Mouse (Mus musculus): ENCODE data around the gene Myo16. TPM values are rescaled to one million over a fixed set of nuclear protein-coding genes. Genes with fewer than 3 reads are reported as not detected.

Myo16 gene
- polyA plus RNA-seq, 1 experiment = not detected

GRCm38 (mm10) chr8:10307345-10307744, 153.6 kb downstream of the Myo16 start:
- H3K27ac ChIP-seq (ENCODE audit: insufficient read depth, low read length) = no peak overlapping the region
- no peak overlapping the region for H3K9ac ChIP-seq (ENCODE audit: low read depth, poor library complexity, severe bottlenecking)
- 0 out of 2 replicates have a peak, but pooled peaks cover 2% of the 10 kb centered on the region for H3K9me3 ChIP-seq (replicated peaks; ENCODE audit: control insufficient read depth, insufficient read depth, low read length, poor library complexity, severe bottlenecking)
- no peaks in the 10 kb centered on the region for H3K4me1 ChIP-seq (ENCODE audit: control insufficient read depth, insufficient read depth, low read length)
- no peaks in the 10 kb centered on the region for H3K27me3 ChIP-seq (ENCODE audit: control insufficient read depth, insufficient read depth, low read length, poor library complexity, severe bottlenecking)
- H3K4me3 ChIP-seq (ENCODE audit: low read depth, low read length) = no peak overlapping the region
- TF ChIP-seq POLR2A (IDR thresholded peaks at IDR 0.05; ENCODE audit: insufficient read depth, low read length) = no peak
- TF ChIP-seq CTCF (IDR thresholded peaks at IDR 0.05; ENCODE audit: low read depth, low read length) = no peak
- no peak for TF ChIP-seq EP300 (IDR thresholded peaks at IDR 0.05; ENCODE audit: insufficient read depth, low read depth, low read length)
- no peaks in the 10 kb centered on the region for H3K36me3 ChIP-seq (ENCODE audit: control insufficient read depth, insufficient read depth, low read length, poor library complexity, severe bottlenecking)

- Histone ChIP-seq H3K9me3 (replicated peaks; ENCODE audit: control insufficient read depth, insufficient read depth, low read length, poor library complexity, severe bottlenecking) (0 out of 2 replicates have a peak, but pooled peaks cover 2% of the 10 kb centered on the region), H3K27me3 (ENCODE audit: control insufficient read depth, insufficient read depth, low read length, poor library complexity, severe bottlenecking) (no peaks in the 10 kb centered on the region), H3K27ac (ENCODE audit: insufficient read depth, low read length) (no peak overlapping the region), H3K4me3 (ENCODE audit: low read depth, low read length) (no peak overlapping the region), H3K9ac (ENCODE audit: low read depth, poor library complexity, severe bottlenecking) (no peak overlapping the region), H3K4me1 (ENCODE audit: control insufficient read depth, insufficient read depth, low read length) (no peaks in the 10 kb centered on the region), H3K36me3 (ENCODE audit: control insufficient read depth, insufficient read depth, low read length, poor library complexity, severe bottlenecking) (no peaks in the 10 kb centered on the region)
- TF ChIP-seq POLR2A (IDR thresholded peaks at IDR 0.05; ENCODE audit: insufficient read depth, low read length) (no peak), EP300 (IDR thresholded peaks at IDR 0.05; ENCODE audit: insufficient read depth, low read depth, low read length) (no peak), CTCF (IDR thresholded peaks at IDR 0.05; ENCODE audit: low read depth, low read length) (no peak)
Measured at GRCm38 (mm10) chr8:10307770-10308476, 154.2 kb downstream of the Myo16 start.

DNA sequence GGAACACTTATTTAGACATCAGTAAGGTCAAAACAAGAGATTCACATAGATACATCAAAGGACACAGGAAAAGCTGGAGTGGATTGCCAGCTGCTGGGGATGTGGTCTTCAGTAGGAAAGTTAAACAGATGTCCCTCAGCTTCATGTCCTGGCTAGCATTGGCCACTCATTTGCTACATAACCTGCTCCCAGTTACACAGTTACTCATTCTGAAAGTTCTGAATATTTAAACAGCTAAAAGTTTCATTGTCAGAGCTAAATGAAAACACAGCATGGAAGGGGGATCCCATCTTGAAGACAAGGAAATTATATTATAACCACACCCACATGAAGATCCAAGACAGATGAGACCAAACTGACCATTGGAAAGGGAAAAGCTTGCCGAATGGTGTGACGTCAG, 156.8 kb downstream of the Myo16 start:
- Histone ChIP-seq H3K4me3 (ENCODE audit: low read depth, low read length) (no peak overlapping the region), H3K27me3 (ENCODE audit: control insufficient read depth, insufficient read depth, low read length, poor library complexity, severe bottlenecking) (no peaks in the 10 kb centered on the region), H3K36me3 (ENCODE audit: control insufficient read depth, insufficient read depth, low read length, poor library complexity, severe bottlenecking) (no peaks in the 10 kb centered on the region), H3K9ac (ENCODE audit: low read depth, poor library complexity, severe bottlenecking) (no peak overlapping the region), H3K4me1 (ENCODE audit: control insufficient read depth, insufficient read depth, low read length) (no peaks in the 10 kb centered on the region), H3K9me3 (replicated peaks; ENCODE audit: control insufficient read depth, insufficient read depth, low read length, poor library complexity, severe bottlenecking) (no peaks in the 10 kb centered on the region), H3K27ac (ENCODE audit: insufficient read depth, low read length) (no peak overlapping the region)
- TF ChIP-seq CTCF (IDR thresholded peaks at IDR 0.05; ENCODE audit: low read depth, low read length) (no peak), EP300 (IDR thresholded peaks at IDR 0.05; ENCODE audit: insufficient read depth, low read depth, low read length) (no peak), POLR2A (IDR thresholded peaks at IDR 0.05; ENCODE audit: insufficient read depth, low read length) (no peak)

- Histone ChIP-seq H3K27ac (ENCODE audit: insufficient read depth, low read length) (no peak overlapping the region), H3K36me3 (ENCODE audit: control insufficient read depth, insufficient read depth, low read length, poor library complexity, severe bottlenecking) (no peaks in the 10 kb centered on the region), H3K9me3 (replicated peaks; ENCODE audit: control insufficient read depth, insufficient read depth, low read length, poor library complexity, severe bottlenecking) (no peaks in the 10 kb centered on the region), H3K27me3 (ENCODE audit: control insufficient read depth, insufficient read depth, low read length, poor library complexity, severe bottlenecking) (no peaks in the 10 kb centered on the region), H3K4me3 (ENCODE audit: low read depth, low read length) (no peak overlapping the region), H3K4me1 (ENCODE audit: control insufficient read depth, insufficient read depth, low read length) (no peaks in the 10 kb centered on the region), H3K9ac (ENCODE audit: low read depth, poor library complexity, severe bottlenecking) (no peak overlapping the region)
- TF ChIP-seq POLR2A (IDR thresholded peaks at IDR 0.05; ENCODE audit: insufficient read depth, low read length) (no peak), CTCF (IDR thresholded peaks at IDR 0.05; ENCODE audit: low read depth, low read length) (no peak), EP300 (IDR thresholded peaks at IDR 0.05; ENCODE audit: insufficient read depth, low read depth, low read length) (no peak)
Measured at GRCm38 (mm10) chr8:10312316-10312715, 158.6 kb downstream of the Myo16 start.

DNA sequence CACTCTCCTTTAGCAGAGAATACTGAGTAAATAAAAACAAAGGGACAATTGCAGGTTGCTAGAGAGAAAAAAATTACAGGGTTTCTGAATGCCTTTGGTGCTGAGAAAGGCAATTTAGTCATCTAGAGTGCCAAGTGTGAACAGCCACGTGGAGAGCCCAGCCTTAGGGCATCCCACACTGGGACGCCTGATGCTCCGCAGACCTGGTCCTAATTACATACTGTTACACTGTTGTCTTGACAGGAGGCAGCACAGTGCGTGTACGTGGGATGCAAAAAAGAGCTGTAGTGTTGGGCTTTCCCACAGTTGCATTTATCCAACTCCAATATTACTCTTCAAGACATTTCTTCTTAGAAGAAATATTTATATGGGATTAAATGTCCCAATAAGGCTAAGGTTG, 162.5 kb downstream of the Myo16 start:
- H3K4me1 ChIP-seq (ENCODE audit: control insufficient read depth, insufficient read depth, low read length) = no peaks in the 10 kb centered on the region
- no peak overlapping the region for H3K9ac ChIP-seq (ENCODE audit: low read depth, poor library complexity, severe bottlenecking)
- no peaks in the 10 kb centered on the region for H3K27me3 ChIP-seq (ENCODE audit: control insufficient read depth, insufficient read depth, low read length, poor library complexity, severe bottlenecking)
- TF ChIP-seq EP300 (IDR thresholded peaks at IDR 0.05; ENCODE audit: insufficient read depth, low read depth, low read length) (no peak), POLR2A (IDR thresholded peaks at IDR 0.05; ENCODE audit: insufficient read depth, low read length) (no peak), CTCF (IDR thresholded peaks at IDR 0.05; ENCODE audit: low read depth, low read length) (no peak)
- H3K36me3 ChIP-seq (ENCODE audit: control insufficient read depth, insufficient read depth, low read length, poor library complexity, severe bottlenecking) = no peaks in the 10 kb centered on the region
- H3K4me3 ChIP-seq (ENCODE audit: low read depth, low read length) = no peak overlapping the region
- H3K27ac ChIP-seq (ENCODE audit: insufficient read depth, low read length) = no peak overlapping the region
- H3K9me3 ChIP-seq (replicated peaks; ENCODE audit: control insufficient read depth, insufficient read depth, low read length, poor library complexity, severe bottlenecking) = no peaks in the 10 kb centered on the region

DNA sequence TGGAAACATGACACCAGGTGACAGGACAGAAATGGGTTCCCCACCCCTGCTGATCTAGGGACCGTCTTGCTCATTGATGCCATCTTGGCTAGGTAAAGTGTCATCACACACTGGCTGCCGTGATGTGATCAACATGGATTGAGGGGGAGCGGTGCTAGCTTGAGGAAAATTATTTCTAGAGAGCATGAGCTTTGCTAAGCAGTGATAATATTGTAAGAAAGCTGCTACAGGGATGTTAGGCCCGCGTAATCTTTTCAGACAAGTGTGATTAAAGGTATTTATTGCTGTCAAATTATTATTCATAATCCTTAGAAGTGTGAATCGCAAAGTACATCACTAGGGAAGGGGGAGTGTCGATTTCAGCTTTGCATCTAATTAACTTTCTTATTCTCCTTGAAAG, 164.4 kb downstream of the Myo16 start:
- H3K9me3 ChIP-seq (replicated peaks; ENCODE audit: control insufficient read depth, insufficient read depth, low read length, poor library complexity, severe bottlenecking) = no peaks in the 10 kb centered on the region
- no peaks in the 10 kb centered on the region for H3K4me1 ChIP-seq (ENCODE audit: control insufficient read depth, insufficient read depth, low read length)
- H3K4me3 ChIP-seq (ENCODE audit: low read depth, low read length) = no peak overlapping the region
- H3K9ac ChIP-seq (ENCODE audit: low read depth, poor library complexity, severe bottlenecking) = no peak overlapping the region
- H3K36me3 ChIP-seq (ENCODE audit: control insufficient read depth, insufficient read depth, low read length, poor library complexity, severe bottlenecking) = no peaks in the 10 kb centered on the region
- TF ChIP-seq CTCF (IDR thresholded peaks at IDR 0.05; ENCODE audit: low read depth, low read length) (no peak), POLR2A (IDR thresholded peaks at IDR 0.05; ENCODE audit: insufficient read depth, low read length) (no peak), EP300 (IDR thresholded peaks at IDR 0.05; ENCODE audit: insufficient read depth, low read depth, low read length) (no peak)
- H3K27ac ChIP-seq (ENCODE audit: insufficient read depth, low read length) = no peak overlapping the region
- no peaks in the 10 kb centered on the region for H3K27me3 ChIP-seq (ENCODE audit: control insufficient read depth, insufficient read depth, low read length, poor library complexity, severe bottlenecking)

Measured in ES-Bruce4 (cell line).